Mouse (Mus musculus) limb, embryonic 14.5 days (tissue): ENCODE results near the gene Ice1. TPM values are rescaled to one million over a fixed set of nuclear protein-coding genes. Genes with fewer than 3 reads are reported as not detected.
A peak's percentile ranks its signal among the peaks of the same experiment; 100 is the strongest.

Source experiments
- ATAC-seq: fragments of 200-750 bp; cut with Nextera tagmentation; 2 replicates; pipeline ENCODE4 v1.8.0; 2017; ENCODE audit warnings: low read depth, moderate number of reproducible peaks, moderate TSS enrichment; ENCODE audit not compliant: low FRiP score
- DNase-seq: peaks from one replicate; pipeline ENCODE4 v3.0.0-alpha.2; 2015; ENCODE audit warnings: low spot score
- H3K27ac ChIP-seq: fragments of 300-500 bp; sonication (generic); replicated peaks from 2 replicates; pipeline ENCODE4 v1.5.1; 2014; ENCODE audit warnings: low read depth, mild to moderate bottlenecking, low read length, moderate library complexity, mixed read lengths
- H3K27me3 ChIP-seq: fragments of 300-500 bp; sonication (generic); 2 replicates; pipeline ENCODE4 v1.6.1; 2014; ENCODE audit warnings: low read length, mixed read lengths; ENCODE audit not compliant: control insufficient read depth, insufficient read depth
- H3K36me3 ChIP-seq: fragments of 300-500 bp; sonication (generic); 2 replicates; pipeline ENCODE4 v1.6.1; 2014; ENCODE audit warnings: mild to moderate bottlenecking, low read length, moderate library complexity, mixed read lengths; ENCODE audit not compliant: control insufficient read depth, insufficient read depth
- H3K4me1 ChIP-seq: fragments of 300-500 bp; sonication (generic); 2 replicates; pipeline ENCODE4 v1.6.1; 2014; ENCODE audit warnings: antibody characterized with exemption, low read length, mixed read lengths; ENCODE audit not compliant: control insufficient read depth, insufficient read depth
- H3K4me2 ChIP-seq: fragments of 300-500 bp; sonication (generic); replicated peaks from 2 replicates; pipeline ENCODE4 v1.6.1; 2014; ENCODE audit warnings: low read depth, mild to moderate bottlenecking, low read length, moderate library complexity; ENCODE audit not compliant: severe bottlenecking
- H3K4me3 ChIP-seq: fragments of 300-500 bp; sonication (generic); replicated peaks from 2 replicates; pipeline ENCODE4 v1.5.1; 2014; ENCODE audit warnings: low read length
- H3K9ac ChIP-seq: fragments of 300-500 bp; sonication (generic); 2 replicates; pipeline ENCODE4 v1.6.1; 2014; ENCODE audit warnings: mild to moderate bottlenecking, low read depth, low read length, moderate library complexity; ENCODE audit not compliant: severe bottlenecking
- H3K9me3 ChIP-seq: fragments of 300-500 bp; sonication (generic); 2 replicates; pipeline ENCODE4 v1.6.1; 2016; ENCODE audit warnings: low read length; ENCODE audit not compliant: control insufficient read depth
- POLR2A ChIP-seq: fragments of 200-500 bp; IDR thresholded peaks from 2 replicates; pipeline ENCODE4 v1.8.0; 2012; ENCODE audit warnings: inconsistent platforms, mild to moderate bottlenecking, moderate library complexity, borderline replicate concordance; ENCODE audit not compliant: insufficient read depth, insufficient read length; ENCODE audit errors: extremely low read depth
- WGBS: fragments of 180-500 bp; shearing (Covaris S2); extraction: QIAGEN DNeasy Blood & Tissue Kit; methylation state at CpG from one replicate; pipeline ENCODE4 v1.1.7; 2014; 5-methylcytosine and 5-hydroxymethylcytosine counted together
- polyA plus RNA-seq, 2 experiments: library from polyadenylated mRNA; depleted of rRNA in 1 of 2; stranded (reverse) in 1 of 2; unstranded in 1 of 2; fragments of >200 nt; fragmentation: Nextera tagmentation in 1 of 2; extraction: Ambion mirVana in 1 of 2; gene quantifications; 2 replicates each; pipeline versions ENCODE4 v1.2.1 to v1.2.3; 2012 to 2014

Gene Ice1
- polyA plus RNA-seq, 2 experiments: 40.7 to 64.4 TPM

- peaks cover 83% of the 10 kb centered on the region for H3K36me3 ChIP-seq
- no peaks in the 10 kb centered on the region for H3K9me3 ChIP-seq
- no peak overlapping the region for H3K4me2 ChIP-seq
- no peak overlapping the region for H3K9ac ChIP-seq
- no peak overlapping the region for H3K27ac ChIP-seq
- H3K4me3 ChIP-seq: no peak overlapping the region
- ATAC-seq (no peak), DNase-seq (no peak)
- H3K4me1 ChIP-seq: no peaks in the 10 kb centered on the region
- 89% methylated on average over 12 of the region's 12 CpGs for WGBS
- no peaks in the 10 kb centered on the region for H3K27me3 ChIP-seq
- TF ChIP-seq POLR2A: no peak
Measured at GRCm38 (mm10) chr13:70599964-70600619, 37.3 kb downstream of the Ice1 start.

GRCm38 (mm10) chr13:70598941-70599340 is 38.5 kb downstream of the Ice1 start:
- no peaks in the 10 kb centered on the region for H3K4me1 ChIP-seq
- DNase-seq: peak; percentile 36
- 81% methylated on average over 4 of the region's 4 CpGs for WGBS

GRCm38 (mm10) chr13:70596901-70597300 is 40.5 kb downstream of the Ice1 start:
- 88% methylated on average over 3 of the region's 3 CpGs for WGBS
- H3K9ac ChIP-seq: no peak overlapping the region
- ATAC-seq: no peak
- no peaks in the 10 kb centered on the region for H3K9me3 ChIP-seq
- H3K4me3 ChIP-seq: no peak overlapping the region
- H3K4me2 ChIP-seq: no peak overlapping the region
- H3K36me3 ChIP-seq: peaks cover 83% of the 10 kb centered on the region
- no peak for TF ChIP-seq POLR2A
- H3K27ac ChIP-seq: no peak overlapping the region
- H3K4me1 ChIP-seq: no peaks in the 10 kb centered on the region
- H3K27me3 ChIP-seq: no peaks in the 10 kb centered on the region
- DNase-seq: no peak

More at GRCm38 (mm10) chr13:70598941-70599340, 38.5 kb downstream of the Ice1 start:
- Histone ChIP-seq H3K36me3 (peaks cover 83% of the 10 kb centered on the region), H3K9me3 (no peaks in the 10 kb centered on the region), H3K27ac (no peak overlapping the region), H3K9ac (no peak overlapping the region), H3K4me3 (no peak overlapping the region), H3K27me3 (no peaks in the 10 kb centered on the region), H3K4me2 (no peak overlapping the region)
- no peak for ATAC-seq
- TF ChIP-seq POLR2A: no peak

GRCm38 (mm10) chr13:70590248-70590762 is 47.1 kb downstream of the Ice1 start:
- 93% methylated on average over 7 of the region's 7 CpGs for WGBS
- Histone ChIP-seq H3K27me3 (no peaks in the 10 kb centered on the region), H3K4me2 (no peak overlapping the region), H3K27ac (no peak overlapping the region), H3K36me3 (peaks cover 89% of the 10 kb centered on the region), H3K4me3 (no peak overlapping the region), H3K9ac (no peak overlapping the region), H3K9me3 (no peaks in the 10 kb centered on the region), H3K4me1 (no peaks in the 10 kb centered on the region)
- no peak for DNase-seq
- no peak for ATAC-seq
- no peak for TF ChIP-seq POLR2A

GRCm38 (mm10) chr13:70586969-70587368 is 50.5 kb downstream of the Ice1 start:
- ATAC-seq (no peak; the same call in 1 of the 2 replicates), DNase-seq (peak; percentile 39)
- Histone ChIP-seq H3K27ac (no peak overlapping the region), H3K4me2 (no peak overlapping the region), H3K4me3 (no peak overlapping the region), H3K36me3 (peaks cover 59% of the 10 kb centered on the region), H3K4me1 (no peaks in the 10 kb centered on the region), H3K27me3 (no peaks in the 10 kb centered on the region), H3K9ac (no peak overlapping the region), H3K9me3 (no peaks in the 10 kb centered on the region)
- no peak for TF ChIP-seq POLR2A
- WGBS: 76% methylated on average over 2 of the region's 2 CpGs

GRCm38 (mm10) chr13:70582517-70582916 is 54.9 kb downstream of the Ice1 start:
- peak; percentile 68 for DNase-seq
- WGBS: 54% methylated on average over 2 of the region's 2 CpGs

More at GRCm38 (mm10) chr13:70582517-70582916, 54.9 kb downstream of the Ice1 start:
- Histone ChIP-seq H3K4me2 (no peak overlapping the region), H3K9ac (no peak overlapping the region), H3K9me3 (no peaks in the 10 kb centered on the region), H3K4me1 (no peaks in the 10 kb centered on the region), H3K27ac (no peak overlapping the region), H3K27me3 (no peaks in the 10 kb centered on the region), H3K4me3 (no peak overlapping the region), H3K36me3 (peaks cover 25% of the 10 kb centered on the region)
- TF ChIP-seq POLR2A: no peak
- 0 out of 2 replicates have a peak, but pooled peaks have one; percentile 39 for ATAC-seq
